Mouse (Mus musculus): ENCODE results near the gene Maco1. TPM values are rescaled to one million over a fixed set of nuclear protein-coding genes. Genes with fewer than 3 reads are reported as not detected.

Gene Maco1
- polyA plus RNA-seq, 1 experiment from 2014 or later = 43.5 TPM

DNA sequence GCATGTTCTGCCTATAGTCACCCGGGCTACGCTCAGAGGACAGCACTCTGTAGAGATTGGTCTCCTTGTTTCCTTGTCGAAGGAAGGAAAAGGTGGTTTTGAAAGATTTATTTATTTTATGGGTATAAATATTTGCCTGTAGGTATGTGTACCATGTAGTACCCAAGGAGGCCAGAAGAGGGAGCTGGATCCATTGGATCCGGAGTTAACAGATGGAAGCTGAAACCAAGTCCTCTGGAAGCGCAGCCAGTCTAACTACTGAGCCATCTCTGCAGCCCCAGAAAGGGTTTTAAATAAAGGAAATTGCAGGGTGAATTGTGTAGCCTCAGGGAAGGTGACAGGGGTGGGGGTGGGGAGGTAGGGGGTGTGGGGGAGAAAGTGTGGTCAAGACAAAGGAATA, 68.4 kb downstream of the Maco1 start:
- no peak for ATAC-seq (ENCODE audit: low FRiP score, low TSS enrichment)
- no peaks in the 10 kb centered on the region for H3K27me3 ChIP-seq (ENCODE audit: control insufficient read depth, insufficient read depth, low read length)
- no peak overlapping the region for H3K4me2 ChIP-seq (replicated peaks; ENCODE audit: low read depth, low read length)
- no peaks in the 10 kb centered on the region for H3K9me3 ChIP-seq (ENCODE audit: control insufficient read depth, low read length)
- no peak overlapping the region for H3K27ac ChIP-seq (ENCODE audit: low read depth, low read length)
- H3K9ac ChIP-seq (ENCODE audit: low read depth, low read length) = no peak overlapping the region
- no peaks in the 10 kb centered on the region for H3K36me3 ChIP-seq (ENCODE audit: control insufficient read depth, insufficient read depth, low read length)
- WGBS = 59% methylated on average over 5 of the region's 5 CpGs
- H3K4me1 ChIP-seq (ENCODE audit: control insufficient read depth, insufficient read depth, low read length) = 0 out of 2 replicates have a peak, but pooled peaks cover 3% of the 10 kb centered on the region
- H3K4me3 ChIP-seq (ENCODE audit: low read length) = no peak overlapping the region

DNA sequence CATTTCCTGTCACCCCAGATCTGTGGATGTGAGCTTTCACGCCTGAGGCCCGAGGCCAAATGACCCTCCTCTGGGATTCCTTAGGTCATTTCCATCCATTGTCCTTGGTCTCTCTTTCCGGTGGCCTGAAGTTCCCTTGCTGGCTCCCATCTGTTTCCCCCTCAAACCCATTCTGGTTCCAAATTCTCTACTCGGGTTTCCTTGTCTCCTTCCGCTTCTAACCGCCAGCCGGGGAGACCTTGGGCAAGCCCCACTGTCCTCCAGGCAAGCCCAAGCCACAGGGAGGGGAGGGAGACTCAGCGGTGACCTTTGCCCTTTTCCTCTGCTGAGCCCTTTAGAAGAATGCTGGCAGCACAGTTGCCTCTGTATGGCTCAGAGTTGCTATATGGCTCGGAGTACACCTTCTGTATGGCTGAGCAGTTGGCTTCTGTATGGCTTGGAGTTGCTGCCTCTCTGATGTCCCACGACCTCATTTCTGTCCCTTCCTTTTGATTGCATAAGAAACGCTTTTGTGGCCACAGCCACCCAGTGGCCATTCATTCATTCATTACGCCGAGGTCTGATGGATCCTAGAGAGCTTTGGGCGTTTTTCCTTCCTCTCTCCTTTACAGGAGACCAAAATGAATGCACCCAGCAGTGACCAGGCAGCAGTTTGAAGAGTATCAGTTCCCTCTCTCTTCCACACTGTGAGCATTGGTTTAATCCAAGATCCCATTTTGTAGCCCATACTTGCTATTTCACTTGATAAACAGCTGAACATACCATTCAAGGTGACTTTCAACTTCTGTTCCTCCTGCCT, 73.8 kb downstream of the Maco1 start:
- Histone ChIP-seq H3K9ac (ENCODE audit: low read depth, low read length) (no peak overlapping the region), H3K4me3 (ENCODE audit: low read length) (no peak overlapping the region), H3K4me1 (ENCODE audit: control insufficient read depth, insufficient read depth, low read length) (peaks cover 10% of the 10 kb centered on the region; the same call in 1 of the 2 replicates), H3K36me3 (ENCODE audit: control insufficient read depth, insufficient read depth, low read length) (no peaks in the 10 kb centered on the region), H3K4me2 (replicated peaks; ENCODE audit: low read depth, low read length) (no peak overlapping the region), H3K9me3 (ENCODE audit: control insufficient read depth, low read length) (no peaks in the 10 kb centered on the region), H3K27ac (ENCODE audit: low read depth, low read length) (no peak overlapping the region), H3K27me3 (ENCODE audit: control insufficient read depth, insufficient read depth, low read length) (no peaks in the 10 kb centered on the region)
- 39% methylated on average over 14 of the region's 14 CpGs for WGBS
- peak; percentile 32; the same call in 1 of the 2 replicates for ATAC-seq (ENCODE audit: low FRiP score, low TSS enrichment)

DNA sequence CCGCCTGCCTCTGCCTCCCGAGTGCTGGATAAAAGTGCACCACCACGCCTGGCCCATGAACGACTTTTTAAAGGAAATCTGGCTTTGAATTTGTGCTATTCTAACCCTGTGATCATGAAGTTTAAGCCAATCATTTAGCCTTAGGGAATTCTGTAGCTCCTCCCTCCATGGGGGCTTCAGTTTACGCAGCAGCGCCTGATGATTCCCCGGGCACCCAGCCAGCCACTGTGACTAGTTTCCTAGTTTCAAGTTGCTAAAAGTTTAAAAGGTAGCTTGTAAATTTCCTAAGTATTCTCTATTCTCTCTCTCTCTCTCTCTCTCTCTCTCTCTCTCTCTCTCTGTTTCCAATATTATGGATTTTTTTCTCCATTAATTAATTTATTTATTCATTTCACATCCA, 76.9 kb downstream of the Maco1 start:
- WGBS = 42% methylated on average over 7 of the region's 7 CpGs
- Histone ChIP-seq H3K36me3 (ENCODE audit: control insufficient read depth, insufficient read depth, low read length) (no peaks in the 10 kb centered on the region), H3K27me3 (ENCODE audit: control insufficient read depth, insufficient read depth, low read length) (no peaks in the 10 kb centered on the region), H3K4me1 (ENCODE audit: control insufficient read depth, insufficient read depth, low read length) (peaks cover 15% of the 10 kb centered on the region; the same call in 1 of the 2 replicates), H3K4me3 (ENCODE audit: low read length) (no peak overlapping the region), H3K27ac (ENCODE audit: low read depth, low read length) (no peak overlapping the region), H3K9me3 (ENCODE audit: control insufficient read depth, low read length) (no peaks in the 10 kb centered on the region), H3K4me2 (replicated peaks; ENCODE audit: low read depth, low read length) (no peak overlapping the region), H3K9ac (ENCODE audit: low read depth, low read length) (no peak overlapping the region)
- no peak for ATAC-seq (ENCODE audit: low FRiP score, low TSS enrichment)

DNA sequence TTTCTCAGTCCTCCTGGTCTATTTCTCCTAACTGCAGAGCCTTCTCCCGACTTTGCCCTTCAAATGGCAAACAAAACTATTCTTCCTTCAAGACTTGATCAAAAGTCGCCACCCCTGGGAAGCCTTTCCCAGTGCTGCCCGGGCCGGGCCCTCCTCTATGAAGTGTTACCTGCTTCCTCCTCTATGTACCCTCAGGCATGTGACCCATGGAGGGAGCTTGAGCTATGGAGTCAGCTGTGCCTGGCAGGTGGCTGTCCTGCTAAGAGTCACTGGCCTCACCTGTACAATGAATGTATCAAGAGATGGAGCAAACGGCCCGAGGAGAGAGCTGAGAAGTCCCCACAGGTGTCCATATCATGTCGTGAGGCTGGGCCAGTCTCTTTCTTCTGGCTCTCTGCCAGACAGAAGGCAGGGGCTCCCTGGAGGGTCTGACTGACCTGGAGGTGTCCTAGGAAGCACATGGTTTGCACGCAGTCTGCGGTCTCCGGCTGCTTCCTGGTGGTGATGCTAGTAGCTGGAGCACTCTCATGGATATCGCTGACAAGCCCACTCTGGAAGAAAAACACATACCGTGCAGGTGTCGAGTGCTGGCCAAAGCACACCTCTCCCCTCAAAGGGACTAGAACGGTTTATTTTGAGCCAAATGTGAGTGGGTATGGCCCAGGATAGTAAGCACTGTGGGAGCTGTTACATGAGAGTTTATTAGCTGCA, 77.8 kb downstream of the Maco1 start:
- H3K36me3 ChIP-seq (ENCODE audit: control insufficient read depth, insufficient read depth, low read length) = no peaks in the 10 kb centered on the region
- H3K4me2 ChIP-seq (replicated peaks; ENCODE audit: low read depth, low read length) = no peak overlapping the region
- H3K4me3 ChIP-seq (ENCODE audit: low read length) = no peak overlapping the region
- peaks cover 15% of the 10 kb centered on the region; the same call in 1 of the 2 replicates for H3K4me1 ChIP-seq (ENCODE audit: control insufficient read depth, insufficient read depth, low read length)
- H3K27ac ChIP-seq (ENCODE audit: low read depth, low read length) = no peak overlapping the region
- H3K9ac ChIP-seq (ENCODE audit: low read depth, low read length) = no peak overlapping the region
- 42% methylated on average over 14 of the region's 14 CpGs for WGBS
- no peaks in the 10 kb centered on the region for H3K27me3 ChIP-seq (ENCODE audit: control insufficient read depth, insufficient read depth, low read length)
- no peaks in the 10 kb centered on the region for H3K9me3 ChIP-seq (ENCODE audit: control insufficient read depth, low read length)
- 0 out of 2 replicates have a peak, but pooled peaks have one; percentile 25 for ATAC-seq (ENCODE audit: low FRiP score, low TSS enrichment)

DNA sequence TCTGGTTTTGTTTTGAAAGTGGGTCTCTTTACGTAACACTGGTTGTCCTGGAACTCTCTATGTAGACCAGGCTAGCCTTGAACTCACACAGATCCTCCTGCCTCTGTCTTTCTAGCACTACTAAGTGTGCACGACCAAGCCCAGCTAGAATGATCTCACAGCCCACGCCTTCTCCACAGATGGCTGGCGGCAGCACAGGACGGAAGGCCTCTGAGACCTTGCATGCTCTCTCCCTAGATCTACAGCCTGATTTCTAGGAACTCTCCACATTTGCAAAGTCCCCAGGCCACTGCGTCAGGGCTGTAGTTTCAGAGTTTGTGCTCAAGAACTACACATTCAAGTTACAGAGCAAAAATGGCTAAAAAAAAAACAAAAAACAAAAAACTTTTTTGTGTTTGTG, 79.0 kb downstream of the Maco1 start:
- Histone ChIP-seq H3K9me3 (ENCODE audit: control insufficient read depth, low read length) (no peaks in the 10 kb centered on the region), H3K4me1 (ENCODE audit: control insufficient read depth, insufficient read depth, low read length) (peaks cover 13% of the 10 kb centered on the region; the same call in 1 of the 2 replicates), H3K4me2 (replicated peaks; ENCODE audit: low read depth, low read length) (no peak overlapping the region), H3K9ac (ENCODE audit: low read depth, low read length) (no peak overlapping the region), H3K27me3 (ENCODE audit: control insufficient read depth, insufficient read depth, low read length) (no peaks in the 10 kb centered on the region), H3K4me3 (ENCODE audit: low read length) (no peak overlapping the region), H3K27ac (ENCODE audit: low read depth, low read length) (no peak overlapping the region), H3K36me3 (ENCODE audit: control insufficient read depth, insufficient read depth, low read length) (no peaks in the 10 kb centered on the region)
- 78% methylated on average over 6 of the region's 6 CpGs for WGBS
- no peak for ATAC-seq (ENCODE audit: low FRiP score, low TSS enrichment)

DNA sequence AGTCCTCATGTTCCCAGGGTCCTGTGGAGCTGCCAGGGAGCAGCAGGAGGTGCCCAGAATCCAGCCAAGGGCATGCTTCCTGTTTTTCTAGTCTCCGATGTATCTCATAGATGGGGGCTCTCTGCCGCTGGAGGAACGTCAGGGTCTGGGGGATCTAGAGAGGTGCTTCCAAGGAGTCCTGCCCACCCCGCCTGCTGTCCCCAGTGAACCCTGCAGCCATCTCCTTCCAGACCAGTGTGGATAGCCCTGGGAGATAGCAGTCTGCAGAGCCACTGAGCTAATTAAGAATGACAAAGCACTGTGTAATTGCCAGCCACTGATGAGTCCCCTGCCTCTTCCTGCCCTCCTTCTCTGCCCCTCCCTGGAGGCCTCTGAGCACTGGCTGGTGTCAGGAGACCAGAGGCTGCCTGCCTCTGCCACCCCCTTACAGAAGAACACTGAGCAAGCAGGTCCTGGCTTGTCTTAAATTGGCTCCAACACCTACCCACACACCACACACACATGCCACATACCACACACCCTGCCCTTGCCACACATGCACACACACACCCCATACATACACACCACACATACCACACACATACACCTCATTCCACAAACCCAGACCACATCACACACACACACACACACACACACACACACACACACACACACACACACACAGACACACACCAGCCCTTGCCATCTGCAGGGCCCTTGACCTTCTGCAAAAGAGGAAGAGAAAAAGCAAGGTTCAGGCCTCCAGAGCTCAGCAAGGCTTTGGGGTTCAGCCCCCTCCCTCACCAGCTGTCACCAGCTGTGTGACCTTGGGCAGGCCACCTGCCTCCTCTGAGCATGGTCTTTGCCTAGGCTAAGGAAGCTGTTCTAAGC, 80.1 kb downstream of the Maco1 start:
- Histone ChIP-seq H3K4me3 (ENCODE audit: low read length) (no peak overlapping the region), H3K27me3 (ENCODE audit: control insufficient read depth, insufficient read depth, low read length) (0 out of 2 replicates have a peak, but pooled peaks cover 4% of the 10 kb centered on the region), H3K4me2 (replicated peaks; ENCODE audit: low read depth, low read length) (no peak overlapping the region), H3K27ac (ENCODE audit: low read depth, low read length) (no peak overlapping the region), H3K9ac (ENCODE audit: low read depth, low read length) (no peak overlapping the region), H3K4me1 (ENCODE audit: control insufficient read depth, insufficient read depth, low read length) (peaks cover 23% of the 10 kb centered on the region; the same call in 1 of the 2 replicates), H3K36me3 (ENCODE audit: control insufficient read depth, insufficient read depth, low read length) (no peaks in the 10 kb centered on the region), H3K9me3 (ENCODE audit: control insufficient read depth, low read length) (no peaks in the 10 kb centered on the region)
- peak; percentile 29; the same call in 1 of the 2 replicates for ATAC-seq (ENCODE audit: low FRiP score, low TSS enrichment)
- WGBS = 31% methylated on average over 4 of the region's 4 CpGs

DNA sequence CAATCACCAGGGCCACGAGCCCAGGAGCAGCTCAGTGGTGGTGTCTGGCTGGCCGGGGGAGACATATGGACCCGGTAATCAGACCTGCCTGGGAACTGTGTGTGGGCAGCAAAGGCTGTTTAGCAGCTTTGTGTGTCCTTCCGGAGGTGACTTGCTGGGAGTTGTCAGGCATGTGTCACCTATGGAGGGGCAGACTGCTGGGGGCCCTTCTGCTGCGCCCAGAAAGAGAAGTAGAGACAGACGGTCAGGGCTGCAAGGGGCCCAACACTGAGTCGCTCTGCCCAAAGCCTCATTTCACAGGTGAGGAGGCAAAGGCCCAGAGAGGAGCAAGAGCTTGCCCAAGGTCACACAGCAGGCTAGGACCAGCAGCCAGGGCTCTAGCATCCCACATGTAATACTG, 83.3 kb downstream of the Maco1 start:
- 0 out of 2 replicates have a peak, but pooled peaks cover 4% of the 10 kb centered on the region for H3K27me3 ChIP-seq (ENCODE audit: control insufficient read depth, insufficient read depth, low read length)
- peaks cover 27% of the 10 kb centered on the region; the same call in 1 of the 2 replicates for H3K4me1 ChIP-seq (ENCODE audit: control insufficient read depth, insufficient read depth, low read length)
- no peak for ATAC-seq (ENCODE audit: low FRiP score, low TSS enrichment)
- no peak overlapping the region for H3K4me3 ChIP-seq (ENCODE audit: low read length)
- whole genome bisulfite sequencing = 39% methylated on average over 7 of the region's 7 CpGs
- H3K9ac ChIP-seq (ENCODE audit: low read depth, low read length) = no peak overlapping the region
- H3K9me3 ChIP-seq (ENCODE audit: control insufficient read depth, low read length) = no peaks in the 10 kb centered on the region
- H3K36me3 ChIP-seq (ENCODE audit: control insufficient read depth, insufficient read depth, low read length) = no peaks in the 10 kb centered on the region
- no peak overlapping the region for H3K4me2 ChIP-seq (replicated peaks; ENCODE audit: low read depth, low read length)
- no peak overlapping the region for H3K27ac ChIP-seq (ENCODE audit: low read depth, low read length)

DNA sequence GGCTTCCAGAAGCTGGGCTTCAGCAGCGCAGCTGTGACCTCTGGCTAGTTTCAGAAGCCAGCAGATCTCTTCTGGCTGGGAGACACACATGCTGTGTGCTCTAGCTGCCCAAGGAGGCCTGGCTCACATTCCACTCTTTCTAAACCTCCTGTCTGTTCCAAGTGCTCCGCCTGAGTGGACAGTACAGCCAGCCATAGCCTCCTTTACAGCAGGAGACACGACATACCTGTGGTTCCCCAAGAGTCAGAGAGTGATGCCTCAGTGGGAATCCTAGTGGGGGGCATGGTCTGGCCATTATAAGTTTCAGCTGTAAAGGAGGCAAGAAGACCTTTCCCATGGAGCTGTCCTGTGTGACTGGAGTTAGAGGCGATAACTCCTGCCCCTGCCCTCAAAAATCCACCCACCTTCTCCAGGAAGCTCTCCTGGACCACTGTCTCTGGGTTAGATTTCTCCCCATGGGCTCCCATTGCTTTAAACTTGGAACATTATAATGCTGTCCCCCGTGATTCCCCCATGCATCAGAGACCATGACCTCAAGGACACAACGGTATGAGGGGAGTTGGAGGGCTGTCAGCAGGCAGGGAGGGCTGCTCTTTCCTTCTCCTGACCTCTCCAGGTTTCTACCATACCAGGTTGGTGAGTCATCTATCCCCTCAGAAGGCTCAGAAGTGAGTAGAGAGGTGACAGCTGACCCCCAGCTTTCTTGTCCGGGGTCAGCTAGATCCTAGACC, 83.9 kb downstream of the Maco1 start:
- no peak overlapping the region for H3K4me3 ChIP-seq (ENCODE audit: low read length)
- H3K36me3 ChIP-seq (ENCODE audit: control insufficient read depth, insufficient read depth, low read length) = no peaks in the 10 kb centered on the region
- H3K9me3 ChIP-seq (ENCODE audit: control insufficient read depth, low read length) = no peaks in the 10 kb centered on the region
- peaks cover 30% of the 10 kb centered on the region; the same call in 1 of the 2 replicates for H3K4me1 ChIP-seq (ENCODE audit: control insufficient read depth, insufficient read depth, low read length)
- no peak overlapping the region for H3K4me2 ChIP-seq (replicated peaks; ENCODE audit: low read depth, low read length)
- ATAC-seq (ENCODE audit: low FRiP score, low TSS enrichment) = no peak
- no peak overlapping the region for H3K27ac ChIP-seq (ENCODE audit: low read depth, low read length)
- 52% methylated on average over 7 of the region's 7 CpGs for WGBS
- no peak overlapping the region for H3K9ac ChIP-seq (ENCODE audit: low read depth, low read length)
- H3K27me3 ChIP-seq (ENCODE audit: control insufficient read depth, insufficient read depth, low read length) = 0 out of 2 replicates have a peak, but pooled peaks cover 4% of the 10 kb centered on the region
